ENCODE assay signal across 8 mouse cellular contexts in the genomic region with DNA sequence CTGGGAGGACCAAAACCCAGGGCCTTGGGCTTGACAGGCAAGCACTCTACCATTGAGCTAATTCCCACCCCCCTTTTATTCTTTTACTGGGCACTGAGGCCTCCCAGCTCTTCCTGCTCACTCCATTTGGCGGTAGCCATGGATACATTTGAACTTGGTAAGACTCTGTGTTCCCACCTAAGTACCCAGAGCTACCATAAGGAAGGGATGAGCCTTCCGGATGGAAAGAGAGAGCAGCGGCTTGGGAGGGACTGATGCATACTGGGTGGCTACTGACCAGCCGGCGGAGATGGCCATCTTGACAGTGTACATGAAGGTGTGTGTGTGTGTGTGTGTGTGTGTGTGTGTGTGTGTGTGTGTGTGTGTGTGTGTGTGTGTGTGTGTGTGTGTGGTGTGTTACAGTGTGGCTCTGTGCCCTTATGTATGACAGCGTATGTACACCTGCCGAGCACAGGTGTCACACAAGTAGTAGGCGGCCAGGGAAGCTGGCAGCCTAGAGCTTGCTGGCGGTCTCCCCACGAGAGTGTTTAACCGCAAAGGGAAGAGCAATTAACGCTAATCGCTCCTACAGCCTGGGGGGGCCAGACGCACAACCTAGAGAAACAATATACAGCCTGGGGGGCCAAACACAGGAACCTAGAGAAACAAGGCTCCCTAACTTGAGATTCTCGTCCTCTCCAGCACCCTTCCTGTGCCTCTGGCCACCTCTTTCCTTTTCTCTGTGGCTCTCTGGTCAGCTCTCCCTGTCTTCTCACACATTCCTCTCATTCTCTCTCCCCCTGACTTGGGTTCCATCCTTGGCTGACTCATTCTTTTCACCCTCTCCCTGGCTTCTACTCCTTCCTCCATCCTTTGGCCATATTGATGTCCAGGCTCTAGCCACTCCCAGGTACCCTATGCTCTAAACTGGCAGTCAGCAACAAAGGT. TPM values are rescaled to one million over a fixed set of nuclear protein-coding genes. Genes with fewer than 3 reads are reported as not detected.
A peak's percentile ranks its signal among the peaks of the same experiment; 100 is the strongest.
DNase-seq lines count a peak whose midpoint lies in the region; ATAC-seq lines count a peak whose summit lies in the region.

No protein-coding gene starts in this region.

- peak overlapping the region; percentile 80 for H3K9ac ChIP-seq in lung, embryonic 16.5 days (ENCODE audit: low read length)
- peak overlapping the region; percentile 79 for H3K9ac ChIP-seq in intestine, embryonic 14.5 days (ENCODE audit: low read length)
- H3K9ac ChIP-seq in neural tube, embryonic 14.5 days (replicated peaks; ENCODE audit: low read depth, low read length), result peak overlapping the region; percentile 85

- H3K9me3 ChIP-seq in lung, embryonic 16.5 days (ENCODE audit: control insufficient read depth, low read length), result no peaks in the 10 kb centered on the region
- H3K9me3 ChIP-seq in intestine, embryonic 14.5 days (ENCODE audit: control insufficient read depth, low read length), result no peaks in the 10 kb centered on the region
- no peaks in the 10 kb centered on the region for H3K9me3 ChIP-seq in neural tube, embryonic 14.5 days (ENCODE audit: control insufficient read depth, low read length)

- H3K4me1 ChIP-seq in lung, embryonic 16.5 days (replicated peaks; ENCODE audit: control insufficient read depth, insufficient read depth, low read length), result peaks cover 64% of the 10 kb centered on the region
- H3K4me1 ChIP-seq in intestine, embryonic 14.5 days (replicated peaks; ENCODE audit: control insufficient read depth, insufficient read depth, low read length), result peaks cover 58% of the 10 kb centered on the region
- peaks cover 66% of the 10 kb centered on the region for H3K4me1 ChIP-seq in neural tube, embryonic 14.5 days (ENCODE audit: control insufficient read depth, insufficient read depth, low read length)

- no peak for DNase-seq in lung, postnatal 14 days
- peak; percentile 58 for DNase-seq in embryo, embryonic 10.5 days (ENCODE audit: low spot score)
- DNase-seq in intestine, embryonic 14.5 days (ENCODE audit: low spot score), result no peak
- DNase-seq in thymus, postnatal 4 days, result no peak
- no peak for DNase-seq in left cerebral cortex, adult 18-20 months (ENCODE audit: low spot score in 2 of 2)
- DNase-seq in lung, postnatal 4 days, result no peak

- peak overlapping the region; percentile 71 for H3K4me3 ChIP-seq in lung, embryonic 16.5 days (ENCODE audit: low read length)
- H3K4me3 ChIP-seq in intestine, embryonic 14.5 days (ENCODE audit: low read depth, low read length), result peak overlapping the region; percentile 73
- peak overlapping the region; percentile 63 for H3K4me3 ChIP-seq in neural tube, embryonic 14.5 days (ENCODE audit: low read depth, low read length)

- peak overlapping the region; percentile 88 for H3K27ac ChIP-seq in lung, embryonic 16.5 days (ENCODE audit: low read length)
- H3K27ac ChIP-seq in intestine, embryonic 14.5 days (ENCODE audit: low read depth), result peak overlapping the region; percentile 14; the same call in 1 of the 2 replicates
- H3K27ac ChIP-seq in neural tube, embryonic 14.5 days (ENCODE audit: low read depth, low read length), result peak overlapping the region; percentile 86

- peaks cover 5% of the 10 kb centered on the region; the same call in 1 of the 2 replicates for H3K36me3 ChIP-seq in lung, embryonic 16.5 days (ENCODE audit: control insufficient read depth, insufficient read depth, low read length)
- H3K36me3 ChIP-seq in intestine, embryonic 14.5 days (ENCODE audit: control insufficient read depth, insufficient read depth, low read length), result peaks cover 19% of the 10 kb centered on the region
- peaks cover 3% of the 10 kb centered on the region; the same call in 1 of the 2 replicates for H3K36me3 ChIP-seq in neural tube, embryonic 14.5 days (ENCODE audit: control insufficient read depth, insufficient read depth, low read length)

- no peaks in the 10 kb centered on the region for H3K27me3 ChIP-seq in lung, embryonic 16.5 days (ENCODE audit: control insufficient read depth, insufficient read depth, low read depth, low read length)
- no peaks in the 10 kb centered on the region for H3K27me3 ChIP-seq in intestine, embryonic 14.5 days (replicated peaks; ENCODE audit: control insufficient read depth, insufficient read depth, low read length)
- H3K27me3 ChIP-seq in neural tube, embryonic 14.5 days (ENCODE audit: control insufficient read depth, insufficient read depth, low read length), result no peaks in the 10 kb centered on the region

- peak overlapping the region; percentile 60 for H3K4me2 ChIP-seq in lung, embryonic 16.5 days (ENCODE audit: low read depth, low read length)
- peak overlapping the region; percentile 67 for H3K4me2 ChIP-seq in intestine, embryonic 14.5 days (ENCODE audit: low read length)
- peak overlapping the region; percentile 74 for H3K4me2 ChIP-seq in neural tube, embryonic 14.5 days (ENCODE audit: low read depth, low read length)

- ATAC-seq in lung, embryonic 16.5 days (ENCODE audit: low read depth), result no peak
- no peak for ATAC-seq in intestine, embryonic 14.5 days (replicated peaks; ENCODE audit: low FRiP score, low TSS enrichment, low read depth)
- no peak for ATAC-seq in neural tube, embryonic 14.5 days (ENCODE audit: low read depth)

- WGBS in lung, embryonic 16.5 days, result 34% methylated on average over 15 of the region's 15 CpGs
- WGBS in intestine, embryonic 14.5 days, result 68% methylated on average over 15 of the region's 15 CpGs
- 8% methylated on average over 15 of the region's 15 CpGs for WGBS in neural tube, embryonic 14.5 days

RNA-seq across cellular contexts. Expression of a gene that starts 1.5 kb away (rescaled TPM):
- 139 and 147 TPM in 2 replicates for polyA plus RNA-seq in lung, embryonic 16.5 days (2015; fragmentation: Nextera tagmentation; extraction: Ambion mirVana)
- 87.4 and 93.1 TPM in 2 replicates for polyA plus RNA-seq in intestine, embryonic 14.5 days (2014; fragmentation: Nextera tagmentation; extraction: Ambion mirVana)
- 350 and 391 TPM in 2 replicates for polyA plus RNA-seq in neural tube, embryonic 14.5 days (2014; fragmentation: Nextera tagmentation; extraction: Ambion mirVana)
- 100 to 1,000 TPM; 412 to 456 TPM for total RNA-seq in left cerebral cortex, adult 18-20 months (2021)

RNA-seq across cellular contexts. Expression of a gene that starts 14.6 kb away (rescaled TPM):
- polyA plus RNA-seq in lung, embryonic 16.5 days (2015; fragmentation: Nextera tagmentation; extraction: Ambion mirVana), result 7.9 and 15.3 TPM in 2 replicates
- 19.1 and 20.4 TPM in 2 replicates for polyA plus RNA-seq in intestine, embryonic 14.5 days (2014; fragmentation: Nextera tagmentation; extraction: Ambion mirVana)
- 1.4 and 1.6 TPM in 2 replicates for polyA plus RNA-seq in neural tube, embryonic 14.5 days (2014; fragmentation: Nextera tagmentation; extraction: Ambion mirVana)
- under 1 TPM in 1 of 2 experiments, not detected in 1; 0.63 TPM for total RNA-seq in left cerebral cortex, adult 18-20 months (2021)

RNA-seq across cellular contexts. Expression of a gene that starts 53.1 kb away (rescaled TPM):
- not detected in 2 replicates for polyA plus RNA-seq in lung, embryonic 16.5 days (2015; fragmentation: Nextera tagmentation; extraction: Ambion mirVana)
- not detected in 2 replicates for polyA plus RNA-seq in intestine, embryonic 14.5 days (2014; fragmentation: Nextera tagmentation; extraction: Ambion mirVana)
- not detected in 2 replicates for polyA plus RNA-seq in neural tube, embryonic 14.5 days (2014; fragmentation: Nextera tagmentation; extraction: Ambion mirVana)
- not detected for total RNA-seq in left cerebral cortex, adult 18-20 months (2021)

RNA-seq across cellular contexts. Expression of a gene that starts 56.4 kb away (rescaled TPM):
- 42.5 and 46.0 TPM in 2 replicates for polyA plus RNA-seq in lung, embryonic 16.5 days (2015; fragmentation: Nextera tagmentation; extraction: Ambion mirVana)
- polyA plus RNA-seq in intestine, embryonic 14.5 days (2014; fragmentation: Nextera tagmentation; extraction: Ambion mirVana), result 47.6 and 48.5 TPM in 2 replicates
- polyA plus RNA-seq in neural tube, embryonic 14.5 days (2014; fragmentation: Nextera tagmentation; extraction: Ambion mirVana), result 66.2 and 72.2 TPM in 2 replicates
- 100 to 1,000 TPM; 278 to 283 TPM for total RNA-seq in left cerebral cortex, adult 18-20 months (2021)

RNA-seq across cellular contexts. Expression of a gene that starts 57.2 kb away (rescaled TPM):
- 133 and 141 TPM in 2 replicates for polyA plus RNA-seq in lung, embryonic 16.5 days (2015; fragmentation: Nextera tagmentation; extraction: Ambion mirVana)
- 102 and 114 TPM in 2 replicates for polyA plus RNA-seq in intestine, embryonic 14.5 days (2014; fragmentation: Nextera tagmentation; extraction: Ambion mirVana)
- 72.3 and 86.0 TPM in 2 replicates for polyA plus RNA-seq in neural tube, embryonic 14.5 days (2014; fragmentation: Nextera tagmentation; extraction: Ambion mirVana)
- 100 to 1,000 TPM; 117 TPM for total RNA-seq in left cerebral cortex, adult 18-20 months (2021)

Comparison
In these comparisons a context has a peak if more than half of its experiments do, and no peak if none do; other contexts are left out.
1. H3K27ac ChIP-seq: peak in every context shown above with its lines; median percentile 88 in lung, embryonic 16.5 days; 86 in neural tube, embryonic 14.5 days; 14 in intestine, embryonic 14.5 days.